Mouse (Mus musculus) erythroblast, adult 5-6 weeks (primary cell): Measurements from ENCODE around the gene Trappc3. TPM values are rescaled to one million over a fixed set of nuclear protein-coding genes. Genes with fewer than 3 reads are reported as not detected.

Source experiments
- ATAC-seq: replicated peaks from 2 replicates; pipeline ENCODE4 v1.8.0; 2016; ENCODE audit warnings: moderate number of reproducible peaks, mild to moderate bottlenecking, moderate TSS enrichment, inconsistent platforms; ENCODE audit not compliant: poor library complexity, low FRiP score, severe bottlenecking
- total RNA-seq, 2 experiments: library from RNA; stranded (forward) in 1 of 2; stranded (reverse) in 1 of 2; fragments of 150-400 nt in 1 of 2; fragments of 200-764, 138-1000 nt in 1 of 2; gene quantifications; 2 replicates each; pipeline versions ENCODE4 v1.2.3 to v1.2.4; 2015 to 2017; ENCODE audit warnings: low replicate concordance in 2 of 2

Gene Trappc3
- total RNA-seq, 2 experiments from 2014 or later = 8.3 to 14.2 TPM

DNA sequence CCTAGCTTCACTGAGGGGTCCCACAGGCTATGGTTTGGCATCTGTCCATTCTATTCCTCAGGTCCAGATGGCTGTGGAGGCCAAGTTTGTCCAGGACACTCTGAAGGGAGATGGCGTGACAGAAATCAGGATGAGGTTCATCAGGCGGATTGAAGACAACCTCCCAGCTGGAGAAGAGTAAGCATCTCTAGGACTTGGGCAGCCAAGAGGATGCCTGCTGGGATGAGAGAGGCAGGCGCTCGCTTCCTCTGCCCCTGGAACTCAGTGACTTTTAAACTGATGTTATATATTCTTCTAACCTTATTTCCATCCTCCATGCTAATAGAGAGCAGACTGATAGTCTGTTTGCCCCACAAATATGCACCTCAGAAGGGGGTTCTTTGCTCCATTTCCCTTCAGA lies 13.0 kb downstream of the Trappc3 start:
- no peak for ATAC-seq

GRCm38 (mm10) chr4:126275681-126276131 lies 13.6 kb downstream of the Trappc3 start:
- ATAC-seq = no peak

GRCm38 (mm10) chr4:126277906-126278564 lies 15.9 kb downstream of the Trappc3 start:
- ATAC-seq = no peak

DNA sequence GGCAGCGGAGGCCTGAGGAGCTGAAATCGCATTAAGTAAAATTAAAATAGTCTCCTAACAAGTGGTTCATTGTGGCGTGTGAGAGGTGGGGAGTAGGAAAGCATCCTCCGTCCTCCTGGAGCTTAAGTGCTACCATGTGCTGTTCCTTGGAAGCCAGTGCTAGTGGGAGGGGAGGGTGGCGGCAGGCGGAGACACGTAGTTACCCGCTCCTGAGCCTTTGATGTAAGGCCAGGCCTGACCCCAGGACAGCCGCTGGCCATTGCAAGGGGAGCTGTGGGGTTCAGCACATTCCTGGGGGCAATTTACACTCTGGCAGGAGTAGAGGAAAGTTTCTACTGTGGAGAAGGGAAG lies 16.4 kb downstream of the Trappc3 start:
- no peak for ATAC-seq

DNA sequence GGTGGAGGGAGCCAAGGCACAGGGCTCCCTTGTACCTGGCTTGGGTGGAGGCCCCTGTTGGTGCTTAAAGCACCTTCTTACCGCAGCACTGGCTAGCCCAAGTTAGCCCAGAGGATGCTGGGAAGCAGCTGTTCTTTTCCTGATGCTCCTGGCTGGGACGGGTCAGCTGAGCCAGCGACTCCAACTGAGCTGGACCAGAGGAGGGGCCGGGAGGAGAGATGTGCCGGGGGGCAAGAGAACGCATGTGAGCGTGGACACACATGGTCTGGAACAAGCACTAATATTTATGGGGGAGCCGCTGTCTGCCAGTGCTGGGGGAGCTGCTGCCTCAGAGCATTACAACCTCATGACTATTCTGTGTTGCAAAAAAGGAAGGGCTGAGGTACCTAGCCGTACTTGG lies 16.8 kb downstream of the Trappc3 start:
- no peak for ATAC-seq

- ATAC-seq = no peak
Measured at GRCm38 (mm10) chr4:126281706-126282105, 19.6 kb downstream of the Trappc3 start.

DNA sequence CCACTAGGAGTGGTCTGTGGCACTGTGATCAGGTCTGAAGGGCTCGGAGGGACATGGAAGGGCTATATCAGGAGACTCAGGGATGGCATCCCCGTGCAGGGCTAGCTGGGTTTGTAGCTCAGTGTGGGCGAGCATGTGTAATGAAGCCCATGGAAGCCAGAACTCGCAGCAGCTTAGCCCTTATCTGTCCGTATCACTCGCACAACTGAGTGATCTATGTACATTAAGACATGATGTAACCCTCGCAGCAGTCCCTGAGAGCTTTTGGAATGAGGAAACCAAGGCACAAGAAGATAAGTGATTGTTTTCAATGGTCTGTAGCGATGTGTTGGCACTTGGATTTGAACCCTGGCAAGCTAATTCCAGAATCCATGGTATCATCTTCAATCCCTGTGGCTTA lies 21.5 kb downstream of the Trappc3 start:
- no peak for ATAC-seq

GRCm38 (mm10) chr4:126286492-126286891 lies 24.4 kb downstream of the Trappc3 start, which contains the start of gene Col8a2:
Gene Col8a2 (plus strand): TSS chr4:126286793.
- no peak for ATAC-seq

GRCm38 (mm10) chr4:126287302-126287995 lies 25.3 kb downstream of the Trappc3 start:
- ATAC-seq = no peak

GRCm38 (mm10) chr4:126288085-126288666 lies 26.1 kb downstream of the Trappc3 start:
- no peak for ATAC-seq

GRCm38 (mm10) chr4:126290314-126290713 lies 28.2 kb downstream of the Trappc3 start:
- ATAC-seq = no peak

DNA sequence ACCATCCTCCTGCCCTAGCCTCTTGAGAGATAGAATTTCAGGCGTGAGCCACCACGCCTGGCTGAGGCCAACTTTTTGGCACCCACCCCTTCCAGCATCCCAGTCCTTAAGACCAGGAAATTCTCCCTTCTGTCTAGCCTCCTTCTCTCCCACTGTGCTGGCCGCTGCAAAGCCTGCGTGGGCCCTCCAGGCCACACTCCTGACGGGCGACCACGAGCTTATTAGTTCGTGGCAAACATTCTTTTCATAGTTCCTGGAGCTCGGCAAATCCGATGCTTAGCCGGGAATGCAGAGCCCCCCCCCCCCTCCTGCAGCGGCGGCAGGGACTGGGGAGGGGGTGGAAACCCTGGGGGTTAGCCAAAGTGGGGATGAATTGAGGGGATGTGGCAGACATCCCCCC lies 29.1 kb downstream of the Trappc3 start:
- ATAC-seq = no peak

- no peak for ATAC-seq
Measured at GRCm38 (mm10) chr4:126295152-126295551, 33.0 kb downstream of the Trappc3 start.

- no peak for ATAC-seq
Measured at GRCm38 (mm10) chr4:126295937-126296336, 33.8 kb downstream of the Trappc3 start.

- no peak for ATAC-seq
Measured at GRCm38 (mm10) chr4:126296617-126297101, 34.5 kb downstream of the Trappc3 start.

GRCm38 (mm10) chr4:126300916-126301583 lies 38.9 kb downstream of the Trappc3 start:
- no peak for ATAC-seq

GRCm38 (mm10) chr4:126301584-126302309 lies 39.6 kb downstream of the Trappc3 start:
- ATAC-seq = 0 out of 2 replicates have a peak, but pooled peaks have one; percentile 31

- ATAC-seq = no peak
Measured at GRCm38 (mm10) chr4:126303877-126304276, 41.8 kb downstream of the Trappc3 start.

DNA sequence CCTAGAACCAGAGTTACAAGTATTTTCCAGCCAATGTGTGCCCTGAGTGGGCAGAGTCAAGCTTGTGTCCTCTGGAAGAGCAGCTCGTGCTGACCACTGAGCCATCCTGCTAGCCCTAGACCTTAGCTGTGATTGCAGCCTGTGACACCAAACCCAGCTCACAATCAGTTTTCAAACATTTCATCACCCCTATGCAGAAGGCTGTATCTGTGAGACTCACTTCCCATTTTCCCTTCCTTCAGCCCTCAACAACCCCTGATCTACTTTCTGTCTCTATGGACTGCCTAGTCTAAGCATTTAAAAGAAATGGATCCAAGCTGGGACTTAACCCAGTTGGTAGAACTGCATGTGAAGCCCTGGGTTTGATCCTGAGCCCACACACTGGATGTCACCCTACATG lies 43.3 kb downstream of the Trappc3 start:
- ATAC-seq = no peak

GRCm38 (mm10) chr4:126306058-126306457 lies 43.9 kb downstream of the Trappc3 start:
- no peak for ATAC-seq
